Mouse (Mus musculus): Measurements from ENCODE around the gene Elp1. TPM values are rescaled to one million over a fixed set of nuclear protein-coding genes. Genes with fewer than 3 reads are reported as not detected.

Elp1 gene
- polyA plus RNA-seq, 1 experiment from 2014 or later = 72.9 TPM

- no peaks in the 10 kb centered on the region for H3K27me3 ChIP-seq (ENCODE audit: control insufficient read depth, insufficient read depth, low read length)
- H3K9ac ChIP-seq (ENCODE audit: low read depth, low read length) = no peak overlapping the region
- no peak overlapping the region for H3K27ac ChIP-seq (ENCODE audit: low read depth, low read length)
- no peak overlapping the region for H3K4me3 ChIP-seq (ENCODE audit: low read length)
- H3K36me3 ChIP-seq (ENCODE audit: control insufficient read depth, insufficient read depth, low read length) = peaks cover 30% of the 10 kb centered on the region
- no peak overlapping the region for H3K4me2 ChIP-seq (replicated peaks; ENCODE audit: low read depth, low read length)
- WGBS = 71% methylated on average over 6 of the region's 6 CpGs
- H3K4me1 ChIP-seq (ENCODE audit: control insufficient read depth, insufficient read depth, low read length) = no peaks in the 10 kb centered on the region
- H3K9me3 ChIP-seq (ENCODE audit: control insufficient read depth, low read length) = no peaks in the 10 kb centered on the region
- no peak for ATAC-seq (ENCODE audit: low FRiP score, low TSS enrichment)
Observed at GRCm38 (mm10) chr4:56837661-56838060, 35.5 kb upstream of the Elp1 start.

GRCm38 (mm10) chr4:56831998-56832397 is 29.9 kb upstream of the Elp1 start:
- no peaks in the 10 kb centered on the region for H3K27me3 ChIP-seq (ENCODE audit: control insufficient read depth, insufficient read depth, low read length)
- no peak overlapping the region for H3K27ac ChIP-seq (ENCODE audit: low read depth, low read length)
- no peak overlapping the region for H3K4me3 ChIP-seq (ENCODE audit: low read length)
- H3K4me1 ChIP-seq (ENCODE audit: control insufficient read depth, insufficient read depth, low read length) = peaks cover 10% of the 10 kb centered on the region; the same call in 1 of the 2 replicates
- H3K4me2 ChIP-seq (replicated peaks; ENCODE audit: low read depth, low read length) = no peak overlapping the region
- H3K9ac ChIP-seq (ENCODE audit: low read depth, low read length) = no peak overlapping the region
- WGBS = 61% methylated on average over 7 of the region's 7 CpGs
- no peaks in the 10 kb centered on the region for H3K9me3 ChIP-seq (ENCODE audit: control insufficient read depth, low read length)
- peaks cover 20% of the 10 kb centered on the region; the same call in 1 of the 2 replicates for H3K36me3 ChIP-seq (ENCODE audit: control insufficient read depth, insufficient read depth, low read length)
- no peak for ATAC-seq (ENCODE audit: low FRiP score, low TSS enrichment)

GRCm38 (mm10) chr4:56831013-56831609 is 29.0 kb upstream of the Elp1 start:
- no peak overlapping the region for H3K9ac ChIP-seq (ENCODE audit: low read depth, low read length)
- H3K9me3 ChIP-seq (ENCODE audit: control insufficient read depth, low read length) = no peaks in the 10 kb centered on the region
- H3K4me2 ChIP-seq (replicated peaks; ENCODE audit: low read depth, low read length) = no peak overlapping the region
- 52% methylated on average over 13 of the region's 13 CpGs for WGBS
- no peak overlapping the region for H3K4me3 ChIP-seq (ENCODE audit: low read length)
- H3K27ac ChIP-seq (ENCODE audit: low read depth, low read length) = no peak overlapping the region
- peaks cover 16% of the 10 kb centered on the region; the same call in 1 of the 2 replicates for H3K36me3 ChIP-seq (ENCODE audit: control insufficient read depth, insufficient read depth, low read length)
- H3K4me1 ChIP-seq (ENCODE audit: control insufficient read depth, insufficient read depth, low read length) = peaks cover 10% of the 10 kb centered on the region; the same call in 1 of the 2 replicates
- ATAC-seq (ENCODE audit: low FRiP score, low TSS enrichment) = no peak
- no peaks in the 10 kb centered on the region for H3K27me3 ChIP-seq (ENCODE audit: control insufficient read depth, insufficient read depth, low read length)

GRCm38 (mm10) chr4:56829511-56829921 is 27.4 kb upstream of the Elp1 start:
- WGBS = 25% methylated on average over 7 of the region's 7 CpGs
- peaks cover 16% of the 10 kb centered on the region; the same call in 1 of the 2 replicates for H3K36me3 ChIP-seq (ENCODE audit: control insufficient read depth, insufficient read depth, low read length)
- no peak overlapping the region for H3K9ac ChIP-seq (ENCODE audit: low read depth, low read length)
- no peak overlapping the region for H3K4me3 ChIP-seq (ENCODE audit: low read length)
- H3K4me1 ChIP-seq (ENCODE audit: control insufficient read depth, insufficient read depth, low read length) = peaks cover 10% of the 10 kb centered on the region; the same call in 1 of the 2 replicates
- H3K27ac ChIP-seq (ENCODE audit: low read depth, low read length) = peak overlapping the region; percentile 31
- H3K9me3 ChIP-seq (ENCODE audit: control insufficient read depth, low read length) = no peaks in the 10 kb centered on the region
- ATAC-seq (ENCODE audit: low FRiP score, low TSS enrichment) = peak; percentile 86
- no peaks in the 10 kb centered on the region for H3K27me3 ChIP-seq (ENCODE audit: control insufficient read depth, insufficient read depth, low read length)
- H3K4me2 ChIP-seq (replicated peaks; ENCODE audit: low read depth, low read length) = no peak overlapping the region

- H3K4me2 ChIP-seq (replicated peaks; ENCODE audit: low read depth, low read length) = no peak overlapping the region
- H3K27ac ChIP-seq (ENCODE audit: low read depth, low read length) = peak overlapping the region; percentile 31; the same call in 1 of the 2 replicates
- peaks cover 10% of the 10 kb centered on the region; the same call in 1 of the 2 replicates for H3K4me1 ChIP-seq (ENCODE audit: control insufficient read depth, insufficient read depth, low read length)
- WGBS = 43% methylated on average over 3 of the region's 3 CpGs
- peaks cover 16% of the 10 kb centered on the region; the same call in 1 of the 2 replicates for H3K36me3 ChIP-seq (ENCODE audit: control insufficient read depth, insufficient read depth, low read length)
- H3K9me3 ChIP-seq (ENCODE audit: control insufficient read depth, low read length) = no peaks in the 10 kb centered on the region
- H3K9ac ChIP-seq (ENCODE audit: low read depth, low read length) = no peak overlapping the region
- ATAC-seq (ENCODE audit: low FRiP score, low TSS enrichment) = peak; percentile 50; the same call in 1 of the 2 replicates
- H3K27me3 ChIP-seq (ENCODE audit: control insufficient read depth, insufficient read depth, low read length) = no peaks in the 10 kb centered on the region
- H3K4me3 ChIP-seq (ENCODE audit: low read length) = no peak overlapping the region
Observed at GRCm38 (mm10) chr4:56828932-56829331, 26.8 kb upstream of the Elp1 start.

- no peaks in the 10 kb centered on the region for H3K9me3 ChIP-seq (ENCODE audit: control insufficient read depth, low read length)
- H3K27ac ChIP-seq (ENCODE audit: low read depth, low read length) = no peak overlapping the region
- H3K4me3 ChIP-seq (ENCODE audit: low read length) = no peak overlapping the region
- peaks cover 8% of the 10 kb centered on the region; the same call in 1 of the 2 replicates for H3K36me3 ChIP-seq (ENCODE audit: control insufficient read depth, insufficient read depth, low read length)
- H3K9ac ChIP-seq (ENCODE audit: low read depth, low read length) = no peak overlapping the region
- no peaks in the 10 kb centered on the region for H3K4me1 ChIP-seq (ENCODE audit: control insufficient read depth, insufficient read depth, low read length)
- H3K27me3 ChIP-seq (ENCODE audit: control insufficient read depth, insufficient read depth, low read length) = no peaks in the 10 kb centered on the region
- 90% methylated on average over 9 of the region's 9 CpGs for WGBS
- no peak for ATAC-seq (ENCODE audit: low FRiP score, low TSS enrichment)
- H3K4me2 ChIP-seq (replicated peaks; ENCODE audit: low read depth, low read length) = no peak overlapping the region
Observed at GRCm38 (mm10) chr4:56824231-56824630, 22.1 kb upstream of the Elp1 start.

- no peaks in the 10 kb centered on the region for H3K4me1 ChIP-seq (ENCODE audit: control insufficient read depth, insufficient read depth, low read length)
- no peak overlapping the region for H3K4me3 ChIP-seq (ENCODE audit: low read length)
- peaks cover 4% of the 10 kb centered on the region; the same call in 1 of the 2 replicates for H3K36me3 ChIP-seq (ENCODE audit: control insufficient read depth, insufficient read depth, low read length)
- H3K9me3 ChIP-seq (ENCODE audit: control insufficient read depth, low read length) = no peaks in the 10 kb centered on the region
- no peaks in the 10 kb centered on the region for H3K27me3 ChIP-seq (ENCODE audit: control insufficient read depth, insufficient read depth, low read length)
- H3K27ac ChIP-seq (ENCODE audit: low read depth, low read length) = no peak overlapping the region
- no peak for ATAC-seq (ENCODE audit: low FRiP score, low TSS enrichment)
- H3K4me2 ChIP-seq (replicated peaks; ENCODE audit: low read depth, low read length) = no peak overlapping the region
- no peak overlapping the region for H3K9ac ChIP-seq (ENCODE audit: low read depth, low read length)
Observed at GRCm38 (mm10) chr4:56820017-56820550, 18.0 kb upstream of the Elp1 start.

- no peak for ATAC-seq (ENCODE audit: low FRiP score, low TSS enrichment)
- H3K4me1 ChIP-seq (ENCODE audit: control insufficient read depth, insufficient read depth, low read length) = no peaks in the 10 kb centered on the region
- 54% methylated on average over 8 of the region's 8 CpGs for WGBS
- H3K36me3 ChIP-seq (ENCODE audit: control insufficient read depth, insufficient read depth, low read length) = peaks cover 19% of the 10 kb centered on the region; the same call in 1 of the 2 replicates
- H3K9ac ChIP-seq (ENCODE audit: low read depth, low read length) = no peak overlapping the region
- no peaks in the 10 kb centered on the region for H3K9me3 ChIP-seq (ENCODE audit: control insufficient read depth, low read length)
- H3K27me3 ChIP-seq (ENCODE audit: control insufficient read depth, insufficient read depth, low read length) = no peaks in the 10 kb centered on the region
- no peak overlapping the region for H3K27ac ChIP-seq (ENCODE audit: low read depth, low read length)
- H3K4me3 ChIP-seq (ENCODE audit: low read length) = no peak overlapping the region
- H3K4me2 ChIP-seq (replicated peaks; ENCODE audit: low read depth, low read length) = no peak overlapping the region
Observed at GRCm38 (mm10) chr4:56815131-56815530, 13.0 kb upstream of the Elp1 start.

- Histone ChIP-seq H3K27ac (ENCODE audit: low read depth, low read length) (no peak overlapping the region), H3K27me3 (ENCODE audit: control insufficient read depth, insufficient read depth, low read length) (no peaks in the 10 kb centered on the region), H3K36me3 (ENCODE audit: control insufficient read depth, insufficient read depth, low read length) (peaks cover 25% of the 10 kb centered on the region; the same call in 1 of the 2 replicates), H3K4me1 (ENCODE audit: control insufficient read depth, insufficient read depth, low read length) (no peaks in the 10 kb centered on the region), H3K4me2 (replicated peaks; ENCODE audit: low read depth, low read length) (no peak overlapping the region), H3K9ac (ENCODE audit: low read depth, low read length) (no peak overlapping the region), H3K9me3 (ENCODE audit: control insufficient read depth, low read length) (no peaks in the 10 kb centered on the region), H3K4me3 (ENCODE audit: low read length) (no peak overlapping the region)
- ATAC-seq (ENCODE audit: low FRiP score, low TSS enrichment) = no peak
- 87% methylated on average over 4 of the region's 4 CpGs for WGBS
Observed at GRCm38 (mm10) chr4:56812096-56812495, 10.0 kb upstream of the Elp1 start.

Data from kidney, embryonic 14.5 days (tissue).